Mouse (Mus musculus) midbrain, embryonic 13.5 days (tissue): Measurements from ENCODE around the gene Dhdds. TPM values are rescaled to one million over a fixed set of nuclear protein-coding genes. Genes with fewer than 3 reads are reported as not detected.
A peak's percentile ranks its signal among the peaks of the same experiment; 100 is the strongest.

Experiments
- ATAC-seq: fragments of 200-750 bp; cut with Nextera tagmentation; 2 replicates; pipeline ENCODE4 v1.8.0; 2017; ENCODE audit warnings: mild to moderate bottlenecking, moderate TSS enrichment, moderate library complexity
- H3K27ac ChIP-seq: fragments of 300-500 bp; sonication (generic); 2 replicates; pipeline ENCODE4 v1.5.1; 2015; ENCODE audit warnings: inconsistent platforms, mild to moderate bottlenecking, moderate library complexity
- H3K27me3 ChIP-seq: fragments of 300-500 bp; sonication (generic); 2 replicates; pipeline ENCODE4 v1.6.1; 2015; ENCODE audit warnings: mild to moderate bottlenecking, inconsistent platforms
- H3K36me3 ChIP-seq: fragments of 300-500 bp; sonication (generic); 2 replicates; pipeline ENCODE4 v1.6.1; 2015; ENCODE audit warnings: mild to moderate bottlenecking, inconsistent platforms
- H3K4me1 ChIP-seq: fragments of 300-500 bp; sonication (generic); replicated peaks from 2 replicates; pipeline ENCODE4 v1.6.1; 2015; ENCODE audit warnings: inconsistent platforms
- H3K4me2 ChIP-seq: fragments of 300-500 bp; sonication (generic); replicated peaks from 2 replicates; pipeline ENCODE4 v1.6.1; 2015; ENCODE audit warnings: moderate library complexity, mild to moderate bottlenecking, inconsistent platforms
- H3K4me3 ChIP-seq: fragments of 300-500 bp; sonication (generic); replicated peaks from 2 replicates; pipeline ENCODE4 v1.5.1; 2015; ENCODE audit warnings: mild to moderate bottlenecking, inconsistent platforms
- H3K9ac ChIP-seq: fragments of 300-500 bp; sonication (generic); replicated peaks from 2 replicates; pipeline ENCODE4 v1.6.1; 2015; ENCODE audit warnings: mild to moderate bottlenecking, inconsistent platforms
- H3K9me3 ChIP-seq: fragments of 300-500 bp; sonication (generic); 2 replicates; pipeline ENCODE4 v1.6.1; 2016; ENCODE audit warnings: mild to moderate bottlenecking, inconsistent platforms
- WGBS: fragments of 180-500 bp; shearing (Covaris S2); methylation state at CpG from one replicate; pipeline ENCODE4 v1.1.7; 2015; 5-methylcytosine and 5-hydroxymethylcytosine counted together
- polyA plus RNA-seq: library from polyadenylated mRNA; unstranded; fragments of >200 nt; fragmentation: Nextera tagmentation; extraction: Ambion mirVana; gene quantifications from 2 replicates; pipeline ENCODE4 v1.2.1, GENCODE M21; 2015

The Dhdds gene
- polyA plus RNA-seq, 1 experiment from 2014 or later = 42.0 TPM

DNA sequence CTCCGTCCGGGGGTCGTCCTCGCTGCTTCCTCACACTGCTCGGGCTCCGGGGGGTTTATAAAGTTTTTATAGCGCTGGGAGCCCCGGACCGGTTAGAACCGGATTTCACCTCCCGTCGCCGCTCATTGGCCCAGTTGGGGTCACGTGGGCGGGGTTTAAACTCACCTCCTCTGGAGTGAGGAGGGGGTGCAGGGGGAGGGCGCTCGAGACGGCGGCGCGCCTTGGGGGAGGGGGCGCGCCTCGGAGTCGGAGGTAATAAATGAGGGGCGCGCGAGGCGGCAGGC lies 32.9 kb downstream of the Dhdds start:
- H3K9ac ChIP-seq = peak overlapping the region; percentile 91
- no peaks in the 10 kb centered on the region for H3K27me3 ChIP-seq
- H3K4me2 ChIP-seq = peak overlapping the region; percentile 95
- H3K9me3 ChIP-seq = no peaks in the 10 kb centered on the region
- under 1% methylated on average over 29 of the region's 29 CpGs for WGBS
- peak; percentile 88 for ATAC-seq
- H3K36me3 ChIP-seq = peaks cover 36% of the 10 kb centered on the region
- peak overlapping the region; percentile 70 for H3K4me3 ChIP-seq
- H3K4me1 ChIP-seq = peaks cover 51% of the 10 kb centered on the region
- H3K27ac ChIP-seq = peak overlapping the region; percentile 99

DNA sequence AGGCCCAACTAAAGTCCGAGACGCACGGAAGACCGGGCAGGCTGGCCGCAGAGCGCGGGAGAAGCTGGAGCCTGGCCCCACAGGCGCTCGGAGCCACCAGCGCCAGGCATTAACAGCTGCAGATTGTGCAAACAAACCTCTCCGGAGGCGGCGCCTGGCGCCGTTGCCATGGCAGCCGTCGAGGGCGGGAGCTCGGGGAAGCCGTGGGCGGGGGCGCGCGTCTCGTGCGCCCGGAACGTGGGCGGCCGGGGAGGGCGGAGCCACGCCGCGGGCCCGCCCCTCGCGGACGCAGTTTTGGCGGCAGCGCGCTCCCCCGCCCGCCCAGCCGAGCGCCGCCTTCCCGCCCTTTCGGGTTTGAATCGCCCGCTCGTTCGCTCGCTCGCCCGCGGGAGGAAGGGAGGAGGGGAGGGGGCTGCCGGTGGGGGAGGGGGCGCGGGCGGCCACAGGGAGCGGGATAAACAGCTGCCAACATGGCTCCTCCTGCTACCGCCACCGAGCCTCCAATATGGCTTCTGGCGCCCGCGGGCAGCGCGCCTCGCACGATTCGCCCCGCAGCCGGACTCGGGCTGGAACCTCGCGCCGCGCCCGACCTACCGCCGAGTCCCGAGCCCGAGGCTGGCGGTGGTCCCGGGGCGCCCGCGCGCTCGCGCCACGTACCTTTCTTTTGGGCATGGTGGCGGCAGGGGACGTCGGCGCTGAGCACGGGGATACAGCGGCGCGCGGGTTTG lies 33.4 kb downstream of the Dhdds start:
- Histone ChIP-seq H3K9me3 (no peaks in the 10 kb centered on the region), H3K9ac (peak overlapping the region; percentile 91), H3K4me1 (peaks cover 51% of the 10 kb centered on the region), H3K36me3 (peaks cover 40% of the 10 kb centered on the region), H3K27ac (peak overlapping the region; percentile 99), H3K4me2 (peak overlapping the region; percentile 95), H3K4me3 (peak overlapping the region; percentile 70), H3K27me3 (no peaks in the 10 kb centered on the region)
- under 1% methylated on average over 75 of the region's 101 CpGs for WGBS
- ATAC-seq = peak; percentile 70

DNA sequence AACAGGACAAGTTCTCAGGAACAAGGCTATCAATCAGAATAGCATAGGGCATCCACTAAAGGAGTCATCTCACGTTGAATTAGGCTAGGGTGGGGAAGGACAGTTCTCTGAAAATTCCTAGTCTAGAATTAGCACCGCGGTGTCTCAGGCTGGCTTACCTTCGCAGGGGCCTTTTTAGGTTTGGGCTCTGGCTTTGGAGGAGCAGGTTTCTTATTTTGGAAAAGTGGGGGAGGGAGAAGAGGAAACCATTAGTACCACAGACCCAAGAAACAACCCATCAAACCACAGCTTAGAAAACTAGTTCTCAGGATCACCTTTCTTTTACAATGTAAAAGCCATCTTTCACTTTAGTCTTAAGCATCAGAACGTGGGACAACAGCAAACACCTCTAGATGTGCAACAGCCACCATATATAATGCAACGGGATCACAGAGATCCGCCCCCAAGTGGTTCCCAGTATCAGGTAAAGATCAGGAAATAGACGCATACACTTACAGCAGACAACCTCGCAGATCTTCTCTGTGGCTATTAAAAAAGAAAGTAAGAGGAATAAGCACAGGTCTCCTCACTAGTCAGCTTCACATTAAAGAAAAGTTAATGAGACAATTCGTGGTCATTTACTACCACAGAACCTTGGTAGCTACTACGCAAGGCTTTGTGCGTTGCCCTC lies 34.3 kb downstream of the Dhdds start:
- H3K27me3 ChIP-seq = no peaks in the 10 kb centered on the region
- H3K9ac ChIP-seq = peak overlapping the region; percentile 91
- peaks cover 37% of the 10 kb centered on the region for H3K36me3 ChIP-seq
- H3K4me1 ChIP-seq = peaks cover 45% of the 10 kb centered on the region
- H3K9me3 ChIP-seq = no peaks in the 10 kb centered on the region
- H3K4me3 ChIP-seq = peak overlapping the region; percentile 70
- no peak for ATAC-seq
- H3K4me2 ChIP-seq = peak overlapping the region; percentile 95
- 42% methylated on average over 12 of the region's 12 CpGs for WGBS
- H3K27ac ChIP-seq = peak overlapping the region; percentile 99

DNA sequence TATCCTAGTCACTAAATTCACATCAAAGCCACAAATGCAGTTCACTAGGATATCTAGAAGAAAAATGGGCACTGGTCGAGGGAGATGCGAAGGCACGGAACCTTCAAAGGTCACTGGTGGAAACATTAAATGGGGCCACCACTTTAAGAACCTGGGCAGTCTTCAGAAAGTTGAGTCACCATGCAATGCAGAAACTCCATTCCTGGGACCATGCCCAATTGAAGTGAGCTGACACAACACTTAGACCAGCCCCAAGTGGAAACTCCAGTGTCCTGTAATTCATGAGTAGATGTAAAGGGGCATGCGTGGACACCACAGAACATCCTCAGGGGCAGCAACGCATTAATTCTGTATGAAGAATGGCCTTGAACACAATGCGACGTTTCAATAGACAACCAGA lies 38.2 kb downstream of the Dhdds start:
- peaks cover 14% of the 10 kb centered on the region for H3K4me1 ChIP-seq
- H3K4me3 ChIP-seq = no peak overlapping the region
- H3K27ac ChIP-seq = no peak overlapping the region
- ATAC-seq = no peak
- 81% methylated on average over 7 of the region's 7 CpGs for WGBS
- no peaks in the 10 kb centered on the region for H3K27me3 ChIP-seq
- no peaks in the 10 kb centered on the region for H3K9me3 ChIP-seq
- peaks cover 33% of the 10 kb centered on the region for H3K36me3 ChIP-seq
- H3K4me2 ChIP-seq = no peak overlapping the region
- H3K9ac ChIP-seq = no peak overlapping the region

DNA sequence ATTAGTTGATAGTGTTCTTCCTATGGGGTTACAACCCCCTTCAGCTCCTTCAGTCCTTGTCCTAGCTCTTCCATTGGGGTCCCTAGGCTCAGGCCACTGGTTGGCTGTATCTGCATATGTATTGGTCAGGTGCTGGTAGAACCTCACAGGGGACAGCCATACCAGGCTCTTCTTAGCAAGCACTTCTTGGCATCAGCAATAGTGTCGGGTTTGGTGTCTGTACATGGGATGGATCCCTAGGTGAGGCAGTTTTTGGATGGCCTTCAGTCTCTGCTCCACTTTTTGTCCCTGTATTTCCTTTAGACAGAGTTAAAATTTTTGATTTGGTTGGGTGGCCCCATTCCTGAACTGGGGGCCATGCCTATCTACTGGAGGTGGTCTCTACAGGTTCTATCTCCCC lies 41.8 kb downstream of the Dhdds start:
- no peak overlapping the region for H3K9ac ChIP-seq
- H3K27me3 ChIP-seq = no peaks in the 10 kb centered on the region
- no peak overlapping the region for H3K4me3 ChIP-seq
- peaks cover 15% of the 10 kb centered on the region for H3K36me3 ChIP-seq
- no peak overlapping the region for H3K27ac ChIP-seq
- H3K9me3 ChIP-seq = no peaks in the 10 kb centered on the region
- WGBS = 91% methylated on average over 1 of the region's 1 CpGs
- H3K4me1 ChIP-seq = no peaks in the 10 kb centered on the region
- no peak for ATAC-seq
- no peak overlapping the region for H3K4me2 ChIP-seq

DNA sequence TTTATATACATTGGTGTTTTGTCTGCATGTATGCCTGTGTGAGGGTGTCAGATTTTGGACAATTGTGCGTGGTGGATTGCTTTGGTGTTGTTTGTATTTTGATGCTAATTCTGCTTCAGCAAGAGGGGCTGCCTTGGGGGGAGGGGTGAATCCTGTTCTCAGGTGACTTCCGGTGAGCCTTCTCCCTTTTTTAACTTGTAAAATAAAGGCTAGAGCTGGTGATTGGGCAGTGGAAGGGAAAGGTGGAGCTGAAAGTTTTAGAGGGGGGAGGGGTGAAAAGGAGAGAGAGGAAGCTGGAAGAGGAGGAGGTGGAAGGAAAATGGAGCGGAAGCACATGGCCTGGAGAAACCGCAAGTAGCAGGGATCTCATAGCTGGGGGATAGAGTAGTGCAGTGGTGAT lies 44.4 kb downstream of the Dhdds start:
- ATAC-seq = no peak
- 87% methylated on average over 4 of the region's 4 CpGs for WGBS

DNA sequence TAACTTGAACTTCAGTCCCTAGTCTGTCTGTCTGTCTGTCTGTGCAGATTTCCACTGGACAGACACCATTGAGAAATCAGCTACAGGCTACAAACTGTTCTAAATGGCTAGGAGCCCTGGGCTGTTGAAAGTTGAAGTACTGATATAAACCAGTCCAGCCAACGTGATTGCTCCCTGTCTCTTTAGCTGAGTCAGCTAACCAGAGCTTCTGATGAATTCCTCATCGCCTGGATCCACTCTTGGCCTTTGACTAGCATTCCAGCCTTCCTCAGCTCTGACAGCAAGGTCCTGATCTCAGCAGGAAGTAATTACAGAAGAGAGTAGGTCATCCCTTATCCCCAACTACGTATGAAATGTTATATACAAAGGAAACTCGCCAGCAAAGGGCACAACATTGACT lies 54.0 kb downstream of the Dhdds start:
- H3K9ac ChIP-seq = no peak overlapping the region
- ATAC-seq = no peak
- no peak overlapping the region for H3K27ac ChIP-seq
- no peak overlapping the region for H3K4me3 ChIP-seq
- 74% methylated on average over 4 of the region's 4 CpGs for WGBS
- no peaks in the 10 kb centered on the region for H3K9me3 ChIP-seq
- H3K36me3 ChIP-seq = no peaks in the 10 kb centered on the region
- H3K4me2 ChIP-seq = no peak overlapping the region
- H3K4me1 ChIP-seq = no peaks in the 10 kb centered on the region
- no peaks in the 10 kb centered on the region for H3K27me3 ChIP-seq

More for the DNA sequence above, 44.4 kb downstream of the Dhdds start:
- no peaks in the 10 kb centered on the region for H3K27me3 ChIP-seq
- H3K36me3 ChIP-seq = no peaks in the 10 kb centered on the region
- H3K4me2 ChIP-seq = no peak overlapping the region
- H3K4me1 ChIP-seq = no peaks in the 10 kb centered on the region
- H3K27ac ChIP-seq = no peak overlapping the region
- no peaks in the 10 kb centered on the region for H3K9me3 ChIP-seq
- no peak overlapping the region for H3K4me3 ChIP-seq
- H3K9ac ChIP-seq = no peak overlapping the region

DNA sequence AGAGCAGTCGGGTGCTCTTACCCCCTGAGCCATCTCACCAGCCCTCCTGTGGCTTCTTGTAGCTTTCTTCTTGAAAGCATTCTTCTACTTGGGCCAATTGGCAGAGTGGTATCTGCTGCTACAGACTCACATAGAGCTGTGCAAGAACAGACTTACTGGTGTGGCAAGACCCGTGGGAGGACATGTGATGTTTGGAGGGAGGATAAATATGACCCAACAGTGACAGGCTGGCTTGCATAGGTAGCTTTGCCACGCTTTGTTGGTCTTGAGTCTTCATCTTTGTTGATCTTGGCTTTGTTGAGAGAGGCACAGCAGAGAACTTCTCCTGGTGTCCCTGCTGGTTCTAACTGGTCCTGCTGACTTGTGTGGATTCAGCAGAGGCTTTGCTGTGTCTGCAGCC lies 56.9 kb downstream of the Dhdds start:
- Histone ChIP-seq H3K9ac (no peak overlapping the region), H3K27me3 (no peaks in the 10 kb centered on the region), H3K4me3 (no peak overlapping the region), H3K9me3 (no peaks in the 10 kb centered on the region), H3K4me2 (no peak overlapping the region), H3K27ac (no peak overlapping the region), H3K4me1 (no peaks in the 10 kb centered on the region), H3K36me3 (no peaks in the 10 kb centered on the region)
- ATAC-seq = no peak
- 83% methylated on average over 3 of the region's 3 CpGs for WGBS

DNA sequence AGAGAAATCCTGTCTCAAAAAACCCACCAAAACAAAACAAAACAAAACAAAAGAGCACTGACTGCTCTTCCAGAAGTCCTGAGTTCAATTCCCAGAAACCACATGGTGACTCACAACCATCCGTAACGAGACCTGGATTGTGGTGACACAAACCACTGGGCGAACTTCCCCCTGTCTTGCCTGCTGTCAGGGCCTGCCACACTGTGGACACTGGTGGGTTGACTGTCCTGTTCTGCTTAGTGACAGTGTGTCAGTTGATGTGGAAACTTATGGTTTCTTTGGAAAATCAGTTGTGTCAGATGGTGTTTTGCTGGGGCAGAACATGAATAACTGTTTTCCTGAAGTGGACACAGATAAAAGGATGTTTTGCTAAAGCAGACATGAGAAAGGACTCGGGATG lies 58.0 kb downstream of the Dhdds start:
- H3K9me3 ChIP-seq = no peaks in the 10 kb centered on the region
- H3K4me2 ChIP-seq = no peak overlapping the region
- H3K27ac ChIP-seq = no peak overlapping the region
- H3K9ac ChIP-seq = no peak overlapping the region
- no peak for ATAC-seq
- H3K36me3 ChIP-seq = no peaks in the 10 kb centered on the region
- no peaks in the 10 kb centered on the region for H3K4me1 ChIP-seq
- WGBS = 92% methylated on average over 4 of the region's 4 CpGs
- H3K27me3 ChIP-seq = no peaks in the 10 kb centered on the region
- H3K4me3 ChIP-seq = no peak overlapping the region

DNA sequence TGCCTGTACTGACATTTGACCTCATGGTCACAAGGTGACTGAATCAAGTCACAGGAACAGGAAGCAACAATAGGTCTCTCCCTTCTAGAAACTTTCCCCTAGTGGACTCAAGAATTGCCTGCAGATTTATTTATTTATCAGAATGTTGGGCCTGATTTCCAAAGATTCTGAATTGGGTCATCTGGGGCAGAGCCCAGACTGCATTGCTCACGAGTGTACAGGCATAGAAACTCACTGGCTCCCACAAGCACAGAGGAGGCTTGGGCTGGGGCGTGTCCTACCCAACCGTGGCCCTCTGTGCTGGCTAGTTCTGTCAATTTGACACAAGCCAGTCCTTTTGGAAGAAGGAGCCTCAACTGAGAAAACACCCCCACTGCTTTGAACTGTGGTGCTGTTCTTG lies 59.1 kb downstream of the Dhdds start:
- 58% methylated on average over 3 of the region's 3 CpGs for WGBS
- no peak overlapping the region for H3K4me3 ChIP-seq
- H3K4me2 ChIP-seq = no peak overlapping the region

DNA sequence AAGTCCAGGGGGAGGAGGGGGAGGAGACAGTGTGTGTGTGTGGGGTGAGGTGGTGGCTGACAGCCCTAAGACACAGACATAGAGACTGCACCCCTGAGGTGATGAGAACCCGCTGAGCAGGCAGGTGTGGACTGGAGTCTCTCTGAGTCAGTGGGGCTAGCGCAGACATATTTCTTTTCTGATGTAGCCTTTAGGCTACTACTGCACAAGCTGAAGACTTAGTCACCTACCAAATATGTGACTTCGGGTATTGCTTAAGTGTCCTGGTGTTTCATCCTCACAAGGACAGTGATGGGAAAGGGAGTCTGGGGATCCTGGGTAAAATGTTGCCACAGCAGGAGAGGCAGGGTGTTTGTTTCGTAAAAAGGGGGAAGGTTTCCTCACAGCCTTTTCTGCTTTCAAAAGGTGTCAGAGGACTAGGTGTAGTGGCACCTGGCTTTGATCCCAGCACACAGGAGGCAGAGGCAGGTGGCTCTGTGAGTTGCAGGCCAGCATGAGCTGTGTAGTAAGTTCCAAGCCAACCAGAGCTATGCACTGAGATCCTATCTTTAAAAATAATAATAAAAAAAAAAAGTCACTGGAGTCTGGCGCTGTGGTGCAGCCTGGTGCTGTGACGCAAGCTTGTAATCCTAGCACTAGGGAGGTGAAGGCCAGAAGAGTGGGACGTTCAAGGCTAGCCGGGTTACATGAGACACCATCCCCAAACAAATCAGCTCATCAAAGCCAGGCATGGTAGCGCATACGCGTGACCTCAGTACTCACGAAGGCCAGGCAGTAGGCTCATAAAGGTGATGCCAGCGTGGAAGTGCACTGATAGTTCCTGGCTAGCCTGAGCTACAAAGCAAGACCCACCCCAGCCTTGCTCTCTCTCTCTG lies 60.1 kb downstream of the Dhdds start:
- Histone ChIP-seq H3K9me3 (no peaks in the 10 kb centered on the region), H3K36me3 (no peaks in the 10 kb centered on the region), H3K9ac (no peak overlapping the region), H3K27me3 (no peaks in the 10 kb centered on the region), H3K4me3 (no peak overlapping the region), H3K27ac (no peak overlapping the region), H3K4me2 (no peak overlapping the region), H3K4me1 (no peaks in the 10 kb centered on the region)
- no peak for ATAC-seq
- WGBS = 89% methylated on average over 13 of the region's 13 CpGs

More for the DNA sequence above, 59.1 kb downstream of the Dhdds start:
- no peaks in the 10 kb centered on the region for H3K9me3 ChIP-seq
- ATAC-seq = no peak
- H3K36me3 ChIP-seq = no peaks in the 10 kb centered on the region
- H3K27ac ChIP-seq = no peak overlapping the region
- no peaks in the 10 kb centered on the region for H3K27me3 ChIP-seq
- no peaks in the 10 kb centered on the region for H3K4me1 ChIP-seq
- H3K9ac ChIP-seq = no peak overlapping the region

DNA sequence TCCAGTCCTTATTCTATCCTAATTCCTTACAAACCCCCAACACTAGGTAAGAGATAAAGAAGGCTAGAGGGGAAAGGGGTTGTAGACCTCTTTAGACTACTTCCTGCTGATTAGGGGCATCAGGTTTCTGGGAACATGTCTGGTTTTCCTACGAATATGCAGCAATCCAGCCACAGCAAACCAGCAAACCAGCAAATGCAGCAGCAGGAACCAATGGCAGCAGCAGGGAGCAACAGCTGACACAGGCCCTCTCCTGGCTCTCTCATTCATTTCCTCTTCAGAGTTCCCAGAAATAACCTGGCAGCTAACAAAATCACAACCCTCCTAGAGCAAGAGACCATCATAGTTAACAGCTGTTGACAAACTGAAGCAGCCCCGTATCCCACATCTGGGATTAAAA lies 62.6 kb downstream of the Dhdds start:
- Histone ChIP-seq H3K4me3 (no peak overlapping the region), H3K4me2 (no peak overlapping the region), H3K27ac (no peak overlapping the region), H3K27me3 (no peaks in the 10 kb centered on the region), H3K4me1 (no peaks in the 10 kb centered on the region), H3K36me3 (no peaks in the 10 kb centered on the region), H3K9me3 (no peaks in the 10 kb centered on the region), H3K9ac (no peak overlapping the region)
- ATAC-seq = no peak
- WGBS = 64% methylated on average over 2 of the region's 2 CpGs
